Mouse (Mus musculus) regulatory T cell (primary cell): ENCODE measurements at regions not wholly inside any gene's neighbourhood (a gene's known extent, or its start where the extent isn't known, plus 50 kb on each side); places are given as distances from the start of the nearest gene placed in this dataset.

ENCODE experiments used
- in situ Hi-C: fragments of 300-600 bp; cut with MboI, MseI; formaldehyde crosslinking; loops from one replicate; pipeline ENCODE4 v1.15.1; 2025; ENCODE audit warnings: high pct_unique_total_duplicates

- in situ Hi-C loops, result no loop called here
Observed at GRCm38 (mm10) chr5:53381492-53382199, 84.3 kb upstream of the Rbpj start.

GRCm38 (mm10) chr5:53384026-53384425, 81.9 kb upstream of the Rbpj start:
- in situ Hi-C loops, result no loop called here

- in situ Hi-C loops, result no loop called here
Observed at GRCm38 (mm10) chr5:53385513-53386148, 80.3 kb upstream of the Rbpj start.

DNA sequence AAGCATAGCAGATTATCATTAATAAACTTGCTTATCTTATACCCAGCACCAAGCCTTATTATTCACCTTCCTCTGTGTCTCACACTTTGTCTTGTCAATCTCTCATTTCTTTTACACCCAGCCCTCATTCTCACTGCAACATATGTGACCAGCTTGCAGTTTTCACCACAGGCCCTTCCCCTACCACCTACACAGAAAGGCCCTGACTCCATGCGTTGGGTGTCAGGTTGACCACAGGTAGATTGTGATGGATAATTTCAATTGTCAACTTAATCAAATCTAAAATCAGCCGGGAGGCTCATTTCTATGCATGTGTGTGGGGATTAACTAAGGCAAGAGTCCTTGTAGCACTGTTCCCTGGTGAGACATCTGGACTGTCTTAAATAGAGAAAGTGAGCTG, 72.4 kb upstream of the Rbpj start:
- in situ Hi-C loops, result loop anchor here (5.0 kb wide), 1 partner anchor 199 kb away; no protein-coding TSS in a partner anchor

GRCm38 (mm10) chr5:53394560-53394959, 71.4 kb upstream of the Rbpj start:
- in situ Hi-C loops, result loop anchor here (5.0 kb wide), 1 partner anchor 198 kb away; no protein-coding TSS in a partner anchor

GRCm38 (mm10) chr5:53398428-53399058, 67.4 kb upstream of the Rbpj start:
- in situ Hi-C loops, result loop anchor here (5.0 kb wide), 1 partner anchor 41 kb away; no protein-coding TSS in a partner anchor

GRCm38 (mm10) chr5:53401093-53401492, 64.9 kb upstream of the Rbpj start:
- in situ Hi-C loops, result loop anchor here (10.0 kb wide), 1 partner anchor 616 kb away; no protein-coding TSS in a partner anchor

GRCm38 (mm10) chr5:53402022-53402421, 63.9 kb upstream of the Rbpj start:
- in situ Hi-C loops, result loop anchor here (10.0 kb wide), 1 partner anchor 617 kb away; no protein-coding TSS in a partner anchor

- in situ Hi-C loops, result loop anchor here (10.0 kb wide), 1 partner anchor 618 kb away; no protein-coding TSS in a partner anchor
Observed at GRCm38 (mm10) chr5:53402619-53403151, 63.3 kb upstream of the Rbpj start.

DNA sequence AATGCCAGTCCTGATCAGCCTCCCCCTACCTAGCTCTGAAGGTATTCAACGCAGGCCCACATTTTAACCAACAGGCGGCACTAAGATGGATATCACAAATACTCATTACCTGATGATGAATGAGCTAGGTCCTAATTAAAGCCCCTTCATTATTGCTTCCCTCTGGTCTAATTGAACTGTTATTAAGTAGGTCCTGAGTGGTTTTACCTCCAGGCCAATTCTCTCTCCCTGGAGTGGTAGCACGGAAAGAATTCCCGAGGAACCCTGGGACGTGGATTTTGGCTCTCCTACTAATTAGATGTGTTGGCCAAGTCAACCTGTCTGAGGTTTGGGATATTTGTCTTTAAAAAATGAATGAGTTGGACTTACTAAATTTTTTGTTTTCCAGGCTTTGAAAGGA, 60.0 kb upstream of the Rbpj start:
- in situ Hi-C loops, result loop anchor here (10.0 kb wide), 1 partner anchor 621 kb away; no protein-coding TSS in a partner anchor

- in situ Hi-C loops, result loop anchor here (10.0 kb wide), 1 partner anchor 623 kb away; no protein-coding TSS in a partner anchor
Observed at GRCm38 (mm10) chr5:53407646-53408045, 58.3 kb upstream of the Rbpj start.

GRCm38 (mm10) chr5:53408235-53408634, 57.7 kb upstream of the Rbpj start:
- in situ Hi-C loops, result loop anchor here (10.0 kb wide), 1 partner anchor 623 kb away; no protein-coding TSS in a partner anchor

DNA sequence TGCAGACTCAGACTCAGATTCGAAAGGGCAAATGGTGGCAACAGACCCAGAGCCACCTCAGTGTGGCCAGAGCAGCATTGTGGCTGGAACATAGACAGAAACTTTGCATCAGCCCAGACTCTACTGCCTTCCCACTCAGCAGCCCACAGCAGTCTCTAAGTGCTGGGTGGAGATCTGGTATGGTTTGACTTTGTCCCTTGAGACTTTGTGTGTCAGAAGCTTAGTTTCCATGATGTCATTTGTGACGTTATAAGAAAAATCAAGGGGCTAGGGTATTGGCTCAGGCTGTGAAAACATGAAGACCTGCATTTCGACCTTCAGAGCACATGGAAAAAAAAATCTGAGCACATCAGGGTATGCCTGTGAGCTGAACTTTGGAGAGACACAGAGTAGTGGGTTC, 56.2 kb upstream of the Rbpj start:
- in situ Hi-C loops, result loop anchor here (10.0 kb wide), 1 partner anchor 625 kb away; no protein-coding TSS in a partner anchor

DNA sequence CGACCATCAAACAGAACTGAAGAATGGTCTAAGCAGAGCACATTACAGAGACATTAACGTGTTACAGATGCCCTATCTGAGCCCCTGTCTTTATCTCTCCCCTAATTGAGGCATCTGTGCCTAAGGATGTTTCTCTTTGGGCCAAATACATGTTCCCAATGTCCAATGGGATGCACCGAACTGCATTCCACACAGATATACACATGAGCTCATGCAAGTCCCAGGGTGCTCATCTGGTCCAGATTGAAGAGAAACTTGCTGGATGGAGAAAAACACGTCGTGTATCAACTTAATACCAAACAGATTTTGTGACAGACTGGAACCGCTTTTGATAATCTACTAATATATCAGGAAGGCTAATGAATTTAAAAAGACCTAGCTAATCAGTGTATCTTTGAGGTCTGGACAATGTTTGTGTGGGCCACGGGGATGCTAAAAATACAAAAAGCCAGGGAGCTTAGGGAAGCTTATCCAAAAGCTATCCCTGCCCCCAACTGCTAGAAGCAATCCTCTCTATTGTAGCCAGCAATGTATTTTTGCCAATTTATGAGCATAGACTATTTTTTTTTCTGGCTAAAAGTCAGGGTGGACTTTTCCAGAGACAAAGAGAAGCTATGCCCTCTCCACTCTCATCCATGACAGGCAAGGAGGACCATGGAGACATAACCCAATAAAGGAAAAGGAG, 53.4 kb upstream of the Rbpj start:
- in situ Hi-C loops, result no loop called here

GRCm38 (mm10) chr5:53413677-53414076, 52.3 kb upstream of the Rbpj start:
- in situ Hi-C loops, result no loop called here

DNA sequence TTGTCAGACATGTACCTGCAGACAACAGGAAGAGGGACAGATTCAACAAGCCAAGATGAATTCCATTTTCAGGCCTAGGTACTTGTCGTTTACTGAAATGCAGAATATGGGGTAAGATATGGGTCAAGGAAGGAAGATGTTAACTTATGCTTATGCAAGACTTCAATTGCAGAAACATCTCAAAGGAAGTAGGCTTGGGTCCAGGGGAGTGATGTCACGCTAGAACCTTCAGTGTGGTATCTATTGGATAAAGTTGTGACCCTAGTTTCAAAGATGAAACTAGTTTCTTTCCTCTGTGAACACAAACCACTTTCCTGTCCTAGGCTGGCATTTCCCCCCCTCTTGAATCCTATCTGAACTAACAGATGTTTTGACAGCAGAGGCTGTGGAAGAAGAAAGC, 50.5 kb upstream of the Rbpj start:
- in situ Hi-C loops, result no loop called here
